Mouse (Mus musculus) forebrain, postnatal 0 days (tissue): ENCODE data around the gene Pim1. TPM values are rescaled to one million over a fixed set of nuclear protein-coding genes. Genes with fewer than 3 reads are reported as not detected.

Experiments
- ATAC-seq: fragments of 200-750 bp; cut with Nextera tagmentation; 2 replicates; pipeline ENCODE4 v1.8.0; 2017; ENCODE audit warnings: mild to moderate bottlenecking, moderate library complexity
- DNase-seq: peaks from one replicate; pipeline ENCODE4 v3.0.0-alpha.2; 2015
- H3K27ac ChIP-seq: fragments of 300-500 bp; sonication (generic); 2 replicates; pipeline ENCODE4 v1.5.1; 2014; ENCODE audit warnings: low read depth, mild to moderate bottlenecking, antibody characterized with exemption, low read length, moderate library complexity, mixed read lengths
- H3K27me3 ChIP-seq: fragments of 300-500 bp; sonication (generic); 2 replicates; pipeline ENCODE4 v1.6.1; 2014; ENCODE audit warnings: mild to moderate bottlenecking, low read length, mixed read lengths; ENCODE audit not compliant: insufficient read depth
- H3K36me3 ChIP-seq: fragments of 300-500 bp; sonication (generic); 2 replicates; pipeline ENCODE4 v1.6.1; 2014; ENCODE audit warnings: mild to moderate bottlenecking, moderate library complexity; ENCODE audit not compliant: insufficient read depth
- H3K4me1 ChIP-seq: fragments of 300-500 bp; sonication (generic); 2 replicates; pipeline ENCODE4 v1.6.1; 2014; ENCODE audit warnings: antibody characterized with exemption; ENCODE audit not compliant: insufficient read depth
- H3K4me2 ChIP-seq: fragments of 300-500 bp; sonication (generic); 2 replicates; pipeline ENCODE4 v1.6.1; 2014; ENCODE audit warnings: low read depth, mild to moderate bottlenecking, moderate library complexity
- H3K4me3 ChIP-seq: fragments of 300-500 bp; sonication (generic); 2 replicates; pipeline ENCODE4 v1.5.1; 2014; ENCODE audit warnings: low read depth, low read length, mixed read lengths
- H3K9ac ChIP-seq: fragments of 300-500 bp; sonication (generic); 2 replicates; pipeline ENCODE4 v1.6.1; 2014; ENCODE audit warnings: mild to moderate bottlenecking
- H3K9me3 ChIP-seq: fragments of 300-500 bp; sonication (generic); 2 replicates; pipeline ENCODE4 v1.6.1; 2016; ENCODE audit warnings: low read length
- CTCF ChIP-seq: sonication (generic); IDR thresholded peaks from 2 replicates; pipeline ENCODE4 v1.5.1; 2016; ENCODE audit warnings: antibody characterized with exemption, control low read depth, low read depth
- WGBS: fragments of 180-500 bp; shearing (Covaris S2); extraction: QIAGEN DNeasy Blood & Tissue Kit; methylation state at CpG from one replicate; pipeline ENCODE4 v1.1.7; 2014; 5-methylcytosine and 5-hydroxymethylcytosine counted together
- polyA plus RNA-seq: library from polyadenylated mRNA; unstranded; fragments of >200 nt; fragmentation: Nextera tagmentation; extraction: Ambion mirVana; gene quantifications from 2 replicates; pipeline ENCODE4 v1.2.1, GENCODE M21; 2015
- total RNA-seq: library from RNA; depleted of rRNA; stranded (reverse); fragments of >200 nt; gene quantifications from 2 replicates; pipeline ENCODE4 v1.2.3, GENCODE M21; 2014

Pim1 gene
- total and polyA plus RNA-seq, 2 experiments from 2014 or later: 10.3 to 14.6 TPM

GRCm38 (mm10) chr17:29499511-29499910 lies 9.0 kb downstream of the Pim1 start:
- Histone ChIP-seq H3K27ac (no peak overlapping the region), H3K9ac (no peak overlapping the region), H3K4me2 (no peak overlapping the region), H3K27me3 (no peaks in the 10 kb centered on the region), H3K36me3 (peaks cover 3% of the 10 kb centered on the region; the same call in 1 of the 2 replicates), H3K4me1 (no peaks in the 10 kb centered on the region), H3K4me3 (no peak overlapping the region), H3K9me3 (no peaks in the 10 kb centered on the region)
- DNase-seq (no peak), ATAC-seq (no peak)
- WGBS: 79% methylated on average over 6 of the region's 6 CpGs
- no peak for TF ChIP-seq CTCF

- no peak overlapping the region for H3K27ac ChIP-seq
- no peaks in the 10 kb centered on the region for H3K4me1 ChIP-seq
- no peak overlapping the region for H3K4me2 ChIP-seq
- TF ChIP-seq CTCF: no peak
- DNase-seq (no peak), ATAC-seq (no peak)
- H3K27me3 ChIP-seq: no peaks in the 10 kb centered on the region
- no peak overlapping the region for H3K9ac ChIP-seq
- H3K9me3 ChIP-seq: no peaks in the 10 kb centered on the region
- H3K36me3 ChIP-seq: no peaks in the 10 kb centered on the region
- WGBS: 81% methylated on average over 7 of the region's 7 CpGs
- no peak overlapping the region for H3K4me3 ChIP-seq
These were observed 9.7 kb downstream of the Pim1 start for GRCm38 (mm10) chr17:29500243-29500740.

GRCm38 (mm10) chr17:29500802-29501469 lies 10.4 kb downstream of the Pim1 start:
- ATAC-seq (no peak), DNase-seq (no peak)
- TF ChIP-seq CTCF: no peak
- 85% methylated on average over 17 of the region's 17 CpGs for WGBS
- Histone ChIP-seq H3K27me3 (no peaks in the 10 kb centered on the region), H3K9ac (no peak overlapping the region), H3K27ac (no peak overlapping the region), H3K9me3 (no peaks in the 10 kb centered on the region), H3K4me1 (no peaks in the 10 kb centered on the region), H3K4me2 (no peak overlapping the region), H3K4me3 (no peak overlapping the region), H3K36me3 (no peaks in the 10 kb centered on the region)

GRCm38 (mm10) chr17:29502005-29502668 lies 11.6 kb downstream of the Pim1 start:
- no peaks in the 10 kb centered on the region for H3K36me3 ChIP-seq

GRCm38 (mm10) chr17:29502669-29503665 lies 12.4 kb downstream of the Pim1 start:
- DNase-seq (no peak), ATAC-seq (no peak)
- H3K9ac ChIP-seq: no peak overlapping the region
- 22% methylated on average over 32 of the region's 32 CpGs for WGBS
- TF ChIP-seq CTCF: no peak
- no peaks in the 10 kb centered on the region for H3K9me3 ChIP-seq
- no peak overlapping the region for H3K4me3 ChIP-seq
- H3K36me3 ChIP-seq: no peaks in the 10 kb centered on the region
- 0 out of 2 replicates have a peak overlapping the region, but pooled peaks have one; percentile 5 for H3K4me2 ChIP-seq
- H3K27me3 ChIP-seq: no peaks in the 10 kb centered on the region
- H3K27ac ChIP-seq: no peak overlapping the region
- H3K4me1 ChIP-seq: no peaks in the 10 kb centered on the region

More at GRCm38 (mm10) chr17:29502005-29502668, 11.6 kb downstream of the Pim1 start:
- no peak for TF ChIP-seq CTCF
- Histone ChIP-seq H3K9me3 (no peaks in the 10 kb centered on the region), H3K4me2 (no peak overlapping the region), H3K27ac (no peak overlapping the region), H3K27me3 (no peaks in the 10 kb centered on the region), H3K4me1 (no peaks in the 10 kb centered on the region), H3K4me3 (no peak overlapping the region), H3K9ac (no peak overlapping the region)
- DNase-seq: no peak
- WGBS: 82% methylated on average over 7 of the region's 7 CpGs
- no peak for ATAC-seq

GRCm38 (mm10) chr17:29503700-29504099 lies 13.1 kb downstream of the Pim1 start:
- Histone ChIP-seq H3K9me3 (no peaks in the 10 kb centered on the region), H3K36me3 (no peaks in the 10 kb centered on the region), H3K27me3 (no peaks in the 10 kb centered on the region), H3K4me2 (no peak overlapping the region), H3K4me3 (no peak overlapping the region), H3K4me1 (no peaks in the 10 kb centered on the region), H3K27ac (no peak overlapping the region), H3K9ac (no peak overlapping the region)
- ATAC-seq (no peak), DNase-seq (no peak)
- TF ChIP-seq CTCF: peak; percentile 25
- WGBS: 78% methylated on average over 5 of the region's 5 CpGs
